Mouse (Mus musculus) hindbrain, embryonic 11.5 days (tissue): ENCODE data around the gene Larp4. TPM values are rescaled to one million over a fixed set of nuclear protein-coding genes. Genes with fewer than 3 reads are reported as not detected.

Experiments
- ATAC-seq: fragments of 200-750 bp; cut with Nextera tagmentation; 2 replicates; pipeline ENCODE4 v1.8.0; 2017; ENCODE audit warnings: mild to moderate bottlenecking, moderate TSS enrichment, moderate library complexity; ENCODE audit not compliant: low FRiP score
- DNase-seq: peaks from one replicate; pipeline ENCODE4 v3.0.0-alpha.2; 2015; ENCODE audit warnings: low spot score
- H3K27ac ChIP-seq: fragments of 300-500 bp; sonication (generic); 2 replicates; pipeline ENCODE4 v1.5.1; 2014; ENCODE audit warnings: mild to moderate bottlenecking, low read depth, low read length
- H3K27me3 ChIP-seq: fragments of 300-500 bp; sonication (generic); 2 replicates; pipeline ENCODE4 v1.6.1; 2014; ENCODE audit warnings: mild to moderate bottlenecking, low read length, moderate library complexity, mixed read lengths; ENCODE audit not compliant: control insufficient read depth, insufficient read depth
- H3K36me3 ChIP-seq: fragments of 300-500 bp; sonication (generic); 2 replicates; pipeline ENCODE4 v1.6.1; 2014; ENCODE audit warnings: mild to moderate bottlenecking, low read length, moderate library complexity, mixed read lengths; ENCODE audit not compliant: control insufficient read depth, insufficient read depth
- H3K4me1 ChIP-seq: fragments of 300-500 bp; sonication (generic); replicated peaks from 2 replicates; pipeline ENCODE4 v1.6.1; 2014; ENCODE audit warnings: low read length, mixed read lengths; ENCODE audit not compliant: control insufficient read depth, insufficient read depth
- H3K4me2 ChIP-seq: fragments of 300-500 bp; sonication (generic); replicated peaks from 2 replicates; pipeline ENCODE4 v1.6.1; 2014; ENCODE audit warnings: mild to moderate bottlenecking, low read depth, low read length
- H3K4me3 ChIP-seq: fragments of 300-500 bp; sonication (generic); 2 replicates; pipeline ENCODE4 v1.5.1; 2014; ENCODE audit warnings: low read depth, low read length
- H3K9ac ChIP-seq: fragments of 300-500 bp; sonication (generic); 2 replicates; pipeline ENCODE4 v1.6.1; 2014; ENCODE audit warnings: low read depth, low read length
- H3K9me3 ChIP-seq: fragments of 300-500 bp; sonication (generic); 2 replicates; pipeline ENCODE4 v1.6.1; 2016; ENCODE audit warnings: low read length; ENCODE audit not compliant: control insufficient read depth
- WGBS: fragments of 180-500 bp; shearing (Covaris S2); extraction: QIAGEN DNeasy Blood & Tissue Kit; methylation state at CpG from one replicate; pipeline ENCODE4 v1.1.7; 2014; 5-methylcytosine and 5-hydroxymethylcytosine counted together
- polyA plus RNA-seq: library from polyadenylated mRNA; unstranded; fragments of >200 nt; fragmentation: Nextera tagmentation; extraction: Ambion mirVana; gene quantifications from 2 replicates; pipeline ENCODE4 v1.2.1, GENCODE M21; 2014

Gene Larp4
- polyA plus RNA-seq, 1 experiment from 2014 or later = 38.8 TPM

DNA sequence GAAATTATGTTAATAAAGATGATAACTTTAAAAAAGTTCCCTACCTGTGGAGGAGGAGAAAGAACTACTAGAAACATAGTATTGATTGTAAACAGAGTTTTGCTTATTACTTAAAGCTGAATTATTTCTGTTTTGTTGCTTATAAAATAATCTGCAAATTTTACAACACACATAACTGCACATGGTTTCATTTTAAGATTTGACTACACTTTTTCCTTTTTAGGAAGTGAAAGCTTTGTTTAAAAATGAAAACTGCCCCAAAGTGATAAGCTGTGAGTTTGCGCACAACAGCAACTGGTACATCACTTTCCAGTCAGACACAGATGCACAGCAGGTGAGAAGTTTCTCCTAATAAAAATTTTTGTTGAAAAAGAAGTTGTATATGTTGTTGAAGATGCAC is 23.2 kb downstream of the Larp4 start:
- Histone ChIP-seq H3K9ac (no peak overlapping the region), H3K4me1 (no peaks in the 10 kb centered on the region), H3K27me3 (no peaks in the 10 kb centered on the region), H3K4me3 (no peak overlapping the region), H3K9me3 (no peaks in the 10 kb centered on the region), H3K36me3 (no peaks in the 10 kb centered on the region; the same call in 1 of the 2 replicates), H3K27ac (no peak overlapping the region), H3K4me2 (no peak overlapping the region)
- no peak for ATAC-seq
- DNase-seq = no peak
- WGBS = 100% methylated on average over 1 of the region's 1 CpGs

DNA sequence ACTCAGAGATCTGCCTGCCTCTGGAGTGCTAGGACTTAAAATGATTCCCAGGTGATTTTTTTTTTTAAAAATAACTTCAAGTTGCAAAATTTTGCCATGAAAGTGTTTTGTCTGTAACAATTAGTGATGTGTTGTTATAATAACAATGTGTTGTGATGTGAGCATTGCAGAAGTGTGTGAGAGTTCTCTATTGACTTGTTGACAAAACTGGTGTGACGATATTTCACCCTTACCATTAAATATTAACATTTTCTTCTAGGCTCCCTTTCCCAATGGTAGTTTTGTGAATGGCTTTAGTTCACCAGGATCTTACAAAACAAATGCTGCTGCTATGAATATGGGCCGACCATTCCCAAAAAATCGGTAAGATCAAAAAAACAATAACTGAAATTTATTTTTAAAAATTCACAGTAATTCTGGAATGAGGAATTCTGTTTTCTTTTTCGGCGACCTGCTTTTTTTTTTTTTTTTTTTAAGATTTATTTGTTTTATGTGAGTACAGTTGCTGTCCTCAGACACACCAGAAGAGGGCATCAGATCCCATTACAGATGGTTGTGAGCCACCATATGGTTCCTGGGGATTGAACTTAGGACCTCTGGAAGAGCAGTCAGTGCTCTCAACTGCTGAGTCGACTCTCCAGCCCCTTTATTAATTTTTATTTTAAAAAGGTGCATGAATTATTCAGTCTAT is 27.4 kb downstream of the Larp4 start:
- no peaks in the 10 kb centered on the region for H3K4me1 ChIP-seq

DNA sequence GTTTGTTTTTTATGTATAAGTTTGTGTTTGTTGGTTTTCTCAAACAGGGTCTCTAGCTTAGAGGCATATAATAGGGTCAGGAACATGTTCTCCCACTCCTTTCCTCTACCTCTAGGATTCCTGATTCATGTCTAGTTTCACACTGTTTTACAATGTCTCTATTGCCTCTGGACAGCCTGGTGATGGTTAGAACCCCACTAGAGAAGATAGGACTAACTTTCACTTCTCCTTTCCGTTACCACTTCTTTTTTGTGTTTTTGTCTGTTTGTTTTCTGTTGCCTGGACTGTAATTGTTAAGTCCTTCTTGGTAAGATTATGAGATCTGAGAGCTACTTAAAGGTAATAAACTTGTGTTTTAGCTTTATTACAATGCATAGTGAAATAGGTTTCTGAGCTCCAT is 29.5 kb downstream of the Larp4 start:
- Histone ChIP-seq H3K9ac (no peak overlapping the region), H3K9me3 (no peaks in the 10 kb centered on the region), H3K27ac (no peak overlapping the region), H3K36me3 (peaks cover 5% of the 10 kb centered on the region; the same call in 1 of the 2 replicates), H3K4me3 (no peak overlapping the region), H3K4me1 (no peaks in the 10 kb centered on the region), H3K27me3 (no peaks in the 10 kb centered on the region), H3K4me2 (no peak overlapping the region)
- WGBS = 97% methylated on average over 1 of the region's 1 CpGs
- ATAC-seq (no peak), DNase-seq (no peak)

More for the DNA sequence above, 27.4 kb downstream of the Larp4 start:
- H3K9ac ChIP-seq = no peak overlapping the region
- no peak overlapping the region for H3K4me2 ChIP-seq
- no peaks in the 10 kb centered on the region for H3K27me3 ChIP-seq
- WGBS = 96% methylated on average over 6 of the region's 6 CpGs
- H3K36me3 ChIP-seq = no peaks in the 10 kb centered on the region; the same call in 1 of the 2 replicates
- ATAC-seq = no peak
- H3K9me3 ChIP-seq = no peaks in the 10 kb centered on the region
- H3K4me3 ChIP-seq = no peak overlapping the region
- DNase-seq = no peak
- H3K27ac ChIP-seq = no peak overlapping the region

DNA sequence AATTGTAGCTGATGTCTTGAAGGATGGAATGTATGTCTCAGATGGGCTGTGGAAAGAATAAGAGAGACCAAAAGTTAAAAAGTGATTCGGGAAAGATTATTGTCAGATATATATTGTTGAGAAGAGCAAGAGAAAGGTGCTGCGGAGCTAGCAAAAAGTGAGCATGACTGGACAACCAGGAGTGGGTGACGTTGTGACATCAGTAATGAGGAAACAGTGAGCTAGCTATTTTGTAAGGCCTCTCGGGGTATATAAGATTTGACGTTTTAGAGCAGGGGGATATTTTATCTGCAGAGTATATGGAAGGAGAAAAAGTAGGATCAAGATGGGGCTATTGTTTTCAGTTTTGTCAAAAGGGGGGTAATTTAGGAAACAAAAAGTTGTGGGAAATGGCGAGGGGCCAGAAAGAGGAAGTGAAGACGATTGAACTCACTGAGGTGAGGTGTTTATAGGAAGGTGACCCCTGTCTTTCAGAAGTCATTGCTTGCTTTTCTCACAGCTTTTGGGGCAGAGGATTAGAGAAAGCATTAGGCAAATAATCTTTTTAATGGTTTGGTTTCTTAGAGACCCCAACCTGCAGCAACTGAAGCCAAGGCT is 34.9 kb downstream of the Larp4 start:
- DNase-seq = no peak
- Histone ChIP-seq H3K4me3 (no peak overlapping the region), H3K27ac (no peak overlapping the region), H3K27me3 (no peaks in the 10 kb centered on the region), H3K9ac (no peak overlapping the region), H3K9me3 (no peaks in the 10 kb centered on the region), H3K4me1 (no peaks in the 10 kb centered on the region), H3K36me3 (peaks cover 7% of the 10 kb centered on the region; the same call in 1 of the 2 replicates), H3K4me2 (no peak overlapping the region)
- no peak for ATAC-seq
- WGBS = 88% methylated on average over 7 of the region's 7 CpGs

DNA sequence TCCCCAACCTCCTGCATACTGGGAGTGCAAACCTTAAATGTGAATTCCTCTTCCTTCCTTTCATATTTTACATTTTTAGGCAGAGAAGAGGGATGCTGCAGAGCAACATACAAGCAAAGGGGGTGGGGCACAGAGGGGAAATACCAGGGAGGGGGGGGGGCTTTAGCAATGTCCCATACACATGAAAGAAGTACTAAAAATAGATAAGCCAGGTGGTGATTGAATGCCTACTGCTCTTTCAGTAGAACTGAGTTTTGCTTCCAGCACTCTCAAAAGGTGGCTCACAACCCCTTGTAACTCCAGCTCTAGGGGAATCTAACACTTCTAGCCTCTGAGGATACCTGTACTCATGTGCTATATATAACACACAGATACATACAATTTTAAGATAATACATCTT is 36.3 kb downstream of the Larp4 start:
- H3K9ac ChIP-seq = no peak overlapping the region
- ATAC-seq (no peak), DNase-seq (no peak)
- no peaks in the 10 kb centered on the region for H3K4me1 ChIP-seq
- H3K4me3 ChIP-seq = no peak overlapping the region
- peaks cover 7% of the 10 kb centered on the region; the same call in 1 of the 2 replicates for H3K36me3 ChIP-seq
- no peaks in the 10 kb centered on the region for H3K27me3 ChIP-seq
- no peaks in the 10 kb centered on the region for H3K9me3 ChIP-seq
- no peak overlapping the region for H3K4me2 ChIP-seq
- H3K27ac ChIP-seq = no peak overlapping the region

DNA sequence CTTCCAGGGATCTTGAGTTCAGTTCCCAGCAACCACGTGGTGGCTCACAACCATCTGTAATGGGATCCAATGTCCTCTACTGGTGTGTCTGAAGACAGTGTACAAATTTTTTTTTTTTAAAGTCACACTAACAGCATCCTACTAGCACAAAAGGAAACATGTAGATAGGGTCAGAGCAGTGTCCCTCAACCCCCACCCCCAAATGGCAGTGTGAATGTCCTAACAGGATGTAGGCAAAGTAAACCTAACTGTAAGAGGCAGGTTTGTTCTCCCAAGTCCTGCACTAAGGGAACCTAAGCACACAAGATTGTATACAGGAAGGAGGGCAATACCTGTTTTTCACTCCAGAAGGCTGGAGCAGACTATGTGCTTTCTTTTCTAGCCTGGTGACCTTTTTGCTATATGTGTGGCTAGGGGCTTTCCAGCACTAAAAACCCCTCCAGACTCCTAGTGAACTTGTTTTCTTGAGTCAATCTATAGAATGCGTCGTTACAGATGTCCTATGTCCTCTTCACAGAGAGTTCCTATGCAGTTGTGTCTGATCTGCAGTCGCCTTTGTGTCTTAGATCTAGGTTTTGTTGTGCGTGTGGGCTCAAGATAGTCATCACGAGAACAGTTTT is 48.5 kb downstream of the Larp4 start:
- 77% methylated on average over 6 of the region's 6 CpGs for WGBS
- Histone ChIP-seq H3K4me1 (no peaks in the 10 kb centered on the region), H3K9ac (no peak overlapping the region), H3K27me3 (no peaks in the 10 kb centered on the region), H3K4me2 (no peak overlapping the region), H3K9me3 (no peaks in the 10 kb centered on the region), H3K36me3 (no peaks in the 10 kb centered on the region), H3K4me3 (no peak overlapping the region), H3K27ac (no peak overlapping the region)
- DNase-seq (no peak), ATAC-seq (no peak)

DNA sequence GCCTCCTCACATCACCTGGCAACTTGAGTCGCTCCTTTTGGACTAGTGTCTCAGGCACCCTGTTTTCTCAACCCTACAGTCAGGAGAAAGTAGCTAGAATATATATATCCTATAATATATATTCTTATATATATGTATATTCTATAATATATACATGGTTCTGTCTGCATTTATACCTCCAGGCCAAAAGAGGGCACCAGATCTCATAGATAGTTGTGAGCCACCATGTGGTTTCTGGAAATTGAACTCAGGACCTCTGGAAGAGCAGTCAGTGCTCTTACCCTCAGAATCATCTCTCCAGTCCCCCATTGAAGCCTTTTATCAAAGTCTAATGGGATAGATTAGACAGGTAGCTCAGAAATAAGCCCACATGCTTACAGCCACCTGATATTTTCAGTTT is 51.3 kb downstream of the Larp4 start:
- WGBS = 88% methylated on average over 1 of the region's 1 CpGs
- Histone ChIP-seq H3K4me2 (no peak overlapping the region), H3K4me3 (no peak overlapping the region), H3K4me1 (no peaks in the 10 kb centered on the region), H3K27ac (no peak overlapping the region), H3K9me3 (no peaks in the 10 kb centered on the region), H3K9ac (no peak overlapping the region), H3K36me3 (no peaks in the 10 kb centered on the region), H3K27me3 (no peaks in the 10 kb centered on the region)
- no peak for DNase-seq
- no peak for ATAC-seq

DNA sequence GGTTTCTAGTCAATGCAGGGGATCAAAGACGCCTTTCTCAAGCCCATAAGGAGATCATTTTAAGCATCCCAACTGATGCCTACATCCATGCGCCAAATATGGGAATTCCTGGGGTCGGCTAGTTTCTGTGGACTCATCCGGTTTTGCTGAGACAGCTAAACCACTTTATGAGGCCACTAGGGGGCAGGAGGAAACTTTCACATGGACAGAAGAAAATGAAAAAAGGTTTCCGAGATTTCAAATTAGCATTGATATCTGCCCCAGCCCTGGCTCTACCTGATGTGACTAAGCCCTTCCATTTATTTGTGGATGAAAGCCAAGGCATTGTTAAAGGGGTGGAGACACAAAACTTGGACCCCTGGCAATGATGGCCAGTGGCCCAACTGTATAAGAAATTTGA is 53.1 kb downstream of the Larp4 start:
- WGBS = 32% methylated on average over 5 of the region's 5 CpGs
- DNase-seq = peak; percentile 71

More for the DNA sequence above, 53.1 kb downstream of the Larp4 start:
- no peak for ATAC-seq
- H3K9ac ChIP-seq = no peak overlapping the region
- H3K9me3 ChIP-seq = no peaks in the 10 kb centered on the region
- no peak overlapping the region for H3K4me3 ChIP-seq
- H3K27ac ChIP-seq = no peak overlapping the region
- H3K4me2 ChIP-seq = no peak overlapping the region
- no peaks in the 10 kb centered on the region for H3K4me1 ChIP-seq
- no peaks in the 10 kb centered on the region for H3K36me3 ChIP-seq
- H3K27me3 ChIP-seq = no peaks in the 10 kb centered on the region
